Mouse (Mus musculus) megakaryocyte, embryonic 14.5 days (primary cell): ENCODE data around the gene Bcl2l1.

Source experiments
- FLI1 ChIP-seq: IDR thresholded peaks from 2 replicates; pipeline ENCODE4 v1.6.1; 2012; ENCODE audit warnings: low read length, inconsistent platforms, mixed read lengths
- GATA1 ChIP-seq: IDR thresholded peaks from 3 replicates; pipeline ENCODE4 v1.6.1; 2012; ENCODE audit warnings: mixed read lengths, low read length, inconsistent platforms, borderline replicate concordance

- TF ChIP-seq GATA1: no peak
- no peak for TF ChIP-seq FLI1
These were observed 12.4 kb downstream of the Bcl2l1 start for GRCm38 (mm10) chr2:152819097-152819624.
